Mouse (Mus musculus) gastrocnemius, postnatal 4 days (tissue): Measurements from ENCODE around the gene Pitpnc1. TPM values are rescaled to one million over a fixed set of nuclear protein-coding genes. Genes with fewer than 3 reads are reported as not detected.
"Not testable (repeated sequence)": the region's sequence is repeated elsewhere in the genome, so short reads cannot be mapped to it uniquely, and the experiment has no call there.

Experiments used
- DNase-seq, 2 experiments: peaks; one replicate each; pipeline ENCODE4 v3.0.0; 2021 to 2022; ENCODE audit warnings: low spot score in 2 of 2, mixed read lengths in 2 of 2
- long read RNA-seq, 2 experiments: library from polyadenylated mRNA; stranded (forward); transcript quantifications; one replicate each; pipeline ENCODE4 v2.0.0; 2021
- total RNA-seq, 2 experiments: library from RNA; stranded (reverse); gene quantifications; 2 replicates each; pipeline ENCODE4 v1.2.3; 2021

Gene Pitpnc1
- 10 to 100 TPM; 53.0 to 58.2 TPM for total RNA-seq
- long read RNA-seq, experiment 1, partial matches to known transcripts: 1 of 27 reads
- long read RNA-seq, experiment 1, other reads (novel, unspliced or antisense): 26 of 27 reads
- long read RNA-seq, experiment 2, partial matches to known transcripts: 1 of 28 reads
- long read RNA-seq, experiment 2, other reads (novel, unspliced or antisense): 27 of 28 reads

GRCm38 (mm10) chr11:107470521-107471041 is at the start of gene Pitpnc1:
Pitpnc1 (minus strand) TSS chr11:107470699.
- peak; percentile 69 to 82 for DNase-seq

GRCm38 (mm10) chr11:107518645-107519429 is 48.3 kb upstream of the Pitpnc1 start:
- DNase-seq: no peak

- no peak for DNase-seq
These were observed 45.9 kb upstream of the Pitpnc1 start for GRCm38 (mm10) chr11:107516387-107516786.

- DNase-seq: peak in 1 of 2 experiments; percentile 20
These were observed 42.5 kb upstream of the Pitpnc1 start for GRCm38 (mm10) chr11:107513047-107513446.

- DNase-seq: peak; percentile 33 to 48
These were observed 41.5 kb upstream of the Pitpnc1 start for GRCm38 (mm10) chr11:107511954-107512353.

- peak in 1 of 2 experiments; percentile 45 for DNase-seq
These were observed 40.1 kb upstream of the Pitpnc1 start for GRCm38 (mm10) chr11:107510362-107511269.

- no peak for DNase-seq
These were observed 39.3 kb upstream of the Pitpnc1 start for GRCm38 (mm10) chr11:107509631-107510338.

GRCm38 (mm10) chr11:107506260-107506659 is 35.8 kb upstream of the Pitpnc1 start:
- no peak for DNase-seq

GRCm38 (mm10) chr11:107504364-107504763 is 33.9 kb upstream of the Pitpnc1 start:
- DNase-seq: not testable (repeated sequence)

- no peak for DNase-seq
These were observed 32.3 kb upstream of the Pitpnc1 start for GRCm38 (mm10) chr11:107502801-107503200.

GRCm38 (mm10) chr11:107484341-107484740 is 13.8 kb upstream of the Pitpnc1 start:
- DNase-seq: no peak

- no peak for DNase-seq
These were observed 9.3 kb upstream of the Pitpnc1 start for GRCm38 (mm10) chr11:107479862-107480203.

GRCm38 (mm10) chr11:107479053-107479861 is 8.8 kb upstream of the Pitpnc1 start, which contains the start of gene Psmd12:
Psmd12 (plus strand) TSS chr11:107479484.
- DNase-seq: peak; percentile 93 to 97

GRCm38 (mm10) chr11:107473137-107473820 is 2.8 kb upstream of the Pitpnc1 start:
- peak in 1 of 2 experiments; percentile 18 for DNase-seq

GRCm38 (mm10) chr11:107472304-107472703 is 1.8 kb upstream of the Pitpnc1 start:
- no peak for DNase-seq

GRCm38 (mm10) chr11:107471071-107471720 is 697 bp upstream of the Pitpnc1 start:
- DNase-seq: no peak

GRCm38 (mm10) chr11:107469523-107470371 is 752 bp downstream of the Pitpnc1 start:
- DNase-seq: peak; percentile 57 to 63
